Mouse (Mus musculus) hindbrain, embryonic 11.5 days (tissue): ENCODE results near the gene Cacng1. TPM values are rescaled to one million over a fixed set of nuclear protein-coding genes. Genes with fewer than 3 reads are reported as not detected.

ENCODE experiments used
- ATAC-seq: fragments of 200-750 bp; cut with Nextera tagmentation; 2 replicates; pipeline ENCODE4 v1.8.0; 2017; ENCODE audit warnings: mild to moderate bottlenecking, moderate TSS enrichment, moderate library complexity; ENCODE audit not compliant: low FRiP score
- DNase-seq: peaks from one replicate; pipeline ENCODE4 v3.0.0-alpha.2; 2015; ENCODE audit warnings: low spot score
- H3K27ac ChIP-seq: fragments of 300-500 bp; sonication (generic); 2 replicates; pipeline ENCODE4 v1.5.1; 2014; ENCODE audit warnings: mild to moderate bottlenecking, low read depth, low read length
- H3K27me3 ChIP-seq: fragments of 300-500 bp; sonication (generic); 2 replicates; pipeline ENCODE4 v1.6.1; 2014; ENCODE audit warnings: mild to moderate bottlenecking, low read length, moderate library complexity, mixed read lengths; ENCODE audit not compliant: control insufficient read depth, insufficient read depth
- H3K36me3 ChIP-seq: fragments of 300-500 bp; sonication (generic); 2 replicates; pipeline ENCODE4 v1.6.1; 2014; ENCODE audit warnings: mild to moderate bottlenecking, low read length, moderate library complexity, mixed read lengths; ENCODE audit not compliant: control insufficient read depth, insufficient read depth
- H3K4me1 ChIP-seq: fragments of 300-500 bp; sonication (generic); replicated peaks from 2 replicates; pipeline ENCODE4 v1.6.1; 2014; ENCODE audit warnings: low read length, mixed read lengths; ENCODE audit not compliant: control insufficient read depth, insufficient read depth
- H3K4me2 ChIP-seq: fragments of 300-500 bp; sonication (generic); replicated peaks from 2 replicates; pipeline ENCODE4 v1.6.1; 2014; ENCODE audit warnings: mild to moderate bottlenecking, low read depth, low read length
- H3K4me3 ChIP-seq: fragments of 300-500 bp; sonication (generic); 2 replicates; pipeline ENCODE4 v1.5.1; 2014; ENCODE audit warnings: low read depth, low read length
- H3K9ac ChIP-seq: fragments of 300-500 bp; sonication (generic); 2 replicates; pipeline ENCODE4 v1.6.1; 2014; ENCODE audit warnings: low read depth, low read length
- H3K9me3 ChIP-seq: fragments of 300-500 bp; sonication (generic); 2 replicates; pipeline ENCODE4 v1.6.1; 2016; ENCODE audit warnings: low read length; ENCODE audit not compliant: control insufficient read depth
- WGBS: fragments of 180-500 bp; shearing (Covaris S2); extraction: QIAGEN DNeasy Blood & Tissue Kit; methylation state at CpG from one replicate; pipeline ENCODE4 v1.1.7; 2014; 5-methylcytosine and 5-hydroxymethylcytosine counted together
- polyA plus RNA-seq: library from polyadenylated mRNA; unstranded; fragments of >200 nt; fragmentation: Nextera tagmentation; extraction: Ambion mirVana; gene quantifications from 2 replicates; pipeline ENCODE4 v1.2.1, GENCODE M21; 2014

The Cacng1 gene
- polyA plus RNA-seq, 1 experiment from 2014 or later, result 0.36 TPM

DNA sequence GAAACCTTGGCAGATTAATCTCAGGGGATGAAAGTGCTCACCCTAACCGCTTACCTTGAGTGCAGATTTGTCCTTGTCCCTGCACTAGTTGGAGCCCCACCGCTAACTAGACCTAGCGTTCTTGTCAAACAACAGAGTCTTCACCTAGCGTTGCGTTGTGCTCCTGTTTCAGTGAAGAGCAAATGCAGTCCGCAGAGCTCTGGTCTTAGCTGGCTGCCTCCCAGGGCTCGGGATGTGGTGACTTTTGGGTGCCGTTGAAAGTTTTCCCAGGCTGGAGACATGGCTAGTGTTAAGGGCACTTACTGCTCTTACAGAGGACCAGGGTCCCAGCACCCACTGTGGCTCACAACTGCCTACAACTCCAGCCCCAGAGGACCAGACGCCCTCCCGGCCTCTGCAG is 41.1 kb downstream of the Cacng1 start:
- no peak overlapping the region for H3K4me3 ChIP-seq
- H3K9ac ChIP-seq, result no peak overlapping the region
- ATAC-seq (no peak), DNase-seq (no peak)
- no peaks in the 10 kb centered on the region for H3K9me3 ChIP-seq
- 0 out of 2 replicates have a peak, but pooled peaks cover 2% of the 10 kb centered on the region for H3K4me1 ChIP-seq
- no peak overlapping the region for H3K27ac ChIP-seq
- no peak overlapping the region for H3K4me2 ChIP-seq
- H3K36me3 ChIP-seq, result peaks cover 4% of the 10 kb centered on the region; the same call in 1 of the 2 replicates
- WGBS, result 94% methylated on average over 10 of the region's 10 CpGs
- no peaks in the 10 kb centered on the region for H3K27me3 ChIP-seq

GRCm38 (mm10) chr11:107674601-107675000 is 41.7 kb downstream of the Cacng1 start:
- 92% methylated on average over 8 of the region's 8 CpGs for WGBS
- Histone ChIP-seq H3K27me3 (no peaks in the 10 kb centered on the region), H3K36me3 (peaks cover 4% of the 10 kb centered on the region; the same call in 1 of the 2 replicates), H3K4me3 (no peak overlapping the region), H3K9ac (no peak overlapping the region), H3K4me2 (no peak overlapping the region), H3K27ac (no peak overlapping the region), H3K9me3 (no peaks in the 10 kb centered on the region), H3K4me1 (0 out of 2 replicates have a peak, but pooled peaks cover 2% of the 10 kb centered on the region)
- ATAC-seq, result no peak
- DNase-seq, result no peak

- Histone ChIP-seq H3K4me2 (no peak overlapping the region), H3K27ac (no peak overlapping the region), H3K9me3 (no peaks in the 10 kb centered on the region), H3K4me1 (0 out of 2 replicates have a peak, but pooled peaks cover 2% of the 10 kb centered on the region), H3K27me3 (no peaks in the 10 kb centered on the region), H3K36me3 (peaks cover 4% of the 10 kb centered on the region; the same call in 1 of the 2 replicates), H3K4me3 (no peak overlapping the region), H3K9ac (no peak overlapping the region)
- ATAC-seq, result no peak
- DNase-seq, result no peak
- WGBS, result 93% methylated on average over 5 of the region's 5 CpGs
These were observed 42.3 kb downstream of the Cacng1 start for GRCm38 (mm10) chr11:107674006-107674405.

- H3K27me3 ChIP-seq, result no peaks in the 10 kb centered on the region
- H3K27ac ChIP-seq, result no peak overlapping the region
- no peak for ATAC-seq
- no peak overlapping the region for H3K4me2 ChIP-seq
- H3K36me3 ChIP-seq, result peaks cover 6% of the 10 kb centered on the region; the same call in 1 of the 2 replicates
- H3K9me3 ChIP-seq, result no peaks in the 10 kb centered on the region
- H3K4me3 ChIP-seq, result no peak overlapping the region
- H3K4me1 ChIP-seq, result no peaks in the 10 kb centered on the region
- 78% methylated on average over 4 of the region's 4 CpGs for WGBS
- no peak overlapping the region for H3K9ac ChIP-seq
- DNase-seq, result no peak
These were observed 47.3 kb downstream of the Cacng1 start for GRCm38 (mm10) chr11:107668977-107669376.

DNA sequence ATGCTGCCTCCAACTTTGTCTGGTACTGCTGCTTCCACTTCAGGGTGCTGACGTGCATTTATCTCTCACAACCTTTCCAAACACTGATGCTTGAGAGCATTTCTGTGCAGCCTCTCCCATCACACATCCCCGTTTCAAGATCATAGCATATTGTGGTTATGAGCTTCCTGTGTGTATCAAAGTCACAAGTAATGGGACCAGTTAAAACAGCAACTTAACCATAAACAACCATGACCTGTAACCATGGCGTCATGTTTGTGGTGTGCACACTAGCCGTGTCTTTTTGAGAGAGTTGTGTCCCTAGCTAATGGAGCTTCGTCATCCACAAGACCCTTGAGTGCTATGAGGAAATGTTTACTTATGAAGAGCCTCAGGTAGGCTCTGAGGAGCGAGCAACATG is 48.1 kb downstream of the Cacng1 start:
- no peak overlapping the region for H3K27ac ChIP-seq
- H3K9ac ChIP-seq, result no peak overlapping the region
- DNase-seq, result no peak
- WGBS, result 91% methylated on average over 6 of the region's 6 CpGs
- H3K4me2 ChIP-seq, result no peak overlapping the region
- H3K4me1 ChIP-seq, result no peaks in the 10 kb centered on the region
- H3K9me3 ChIP-seq, result no peaks in the 10 kb centered on the region
- peaks cover 6% of the 10 kb centered on the region; the same call in 1 of the 2 replicates for H3K36me3 ChIP-seq
- no peak overlapping the region for H3K4me3 ChIP-seq
- H3K27me3 ChIP-seq, result no peaks in the 10 kb centered on the region
- ATAC-seq, result no peak

DNA sequence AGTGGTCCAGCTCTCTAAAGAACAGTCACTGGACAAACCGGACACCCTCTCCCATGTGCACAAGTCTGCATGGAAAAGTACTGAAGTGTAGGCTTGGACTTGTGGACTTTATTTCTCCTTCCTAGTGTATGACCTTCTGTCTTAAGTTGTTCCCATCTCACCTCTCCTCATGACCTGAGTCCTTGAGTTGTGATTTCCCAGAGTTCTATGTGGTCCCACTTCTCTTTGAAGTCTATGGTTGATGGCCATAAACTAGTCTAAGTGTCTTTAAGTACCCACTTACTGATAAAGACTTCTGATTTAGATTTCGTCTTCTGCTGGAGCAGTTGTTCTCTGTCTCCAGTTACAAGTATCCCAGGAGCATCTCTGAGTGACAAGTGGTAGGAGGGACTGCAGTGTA is 48.8 kb downstream of the Cacng1 start:
- no peak for DNase-seq
- Histone ChIP-seq H3K9ac (no peak overlapping the region), H3K9me3 (no peaks in the 10 kb centered on the region), H3K27ac (no peak overlapping the region), H3K27me3 (no peaks in the 10 kb centered on the region), H3K4me2 (no peak overlapping the region), H3K4me1 (no peaks in the 10 kb centered on the region), H3K36me3 (peaks cover 5% of the 10 kb centered on the region; the same call in 1 of the 2 replicates), H3K4me3 (no peak overlapping the region)
- ATAC-seq, result no peak
- whole genome bisulfite sequencing, result 98% methylated on average over 2 of the region's 2 CpGs

GRCm38 (mm10) chr11:107662666-107663065 is 53.7 kb downstream of the Cacng1 start:
- ATAC-seq, result no peak
- no peak overlapping the region for H3K4me2 ChIP-seq
- no peaks in the 10 kb centered on the region for H3K9me3 ChIP-seq
- no peak for DNase-seq
- H3K4me1 ChIP-seq, result no peaks in the 10 kb centered on the region
- no peak overlapping the region for H3K4me3 ChIP-seq
- no peaks in the 10 kb centered on the region for H3K27me3 ChIP-seq
- H3K27ac ChIP-seq, result no peak overlapping the region
- no peak overlapping the region for H3K9ac ChIP-seq
- 81% methylated on average over 5 of the region's 5 CpGs for WGBS
- 0 out of 2 replicates have a peak, but pooled peaks cover 4% of the 10 kb centered on the region for H3K36me3 ChIP-seq

GRCm38 (mm10) chr11:107660452-107660851 is 55.9 kb downstream of the Cacng1 start:
- no peaks in the 10 kb centered on the region for H3K9me3 ChIP-seq
- no peaks in the 10 kb centered on the region for H3K4me1 ChIP-seq
- H3K9ac ChIP-seq, result no peak overlapping the region
- H3K36me3 ChIP-seq, result 0 out of 2 replicates have a peak, but pooled peaks cover 2% of the 10 kb centered on the region
- no peak overlapping the region for H3K27ac ChIP-seq
- H3K4me3 ChIP-seq, result no peak overlapping the region
- H3K4me2 ChIP-seq, result no peak overlapping the region
- no peak for DNase-seq
- ATAC-seq, result no peak
- 93% methylated on average over 4 of the region's 4 CpGs for WGBS
- no peaks in the 10 kb centered on the region for H3K27me3 ChIP-seq

DNA sequence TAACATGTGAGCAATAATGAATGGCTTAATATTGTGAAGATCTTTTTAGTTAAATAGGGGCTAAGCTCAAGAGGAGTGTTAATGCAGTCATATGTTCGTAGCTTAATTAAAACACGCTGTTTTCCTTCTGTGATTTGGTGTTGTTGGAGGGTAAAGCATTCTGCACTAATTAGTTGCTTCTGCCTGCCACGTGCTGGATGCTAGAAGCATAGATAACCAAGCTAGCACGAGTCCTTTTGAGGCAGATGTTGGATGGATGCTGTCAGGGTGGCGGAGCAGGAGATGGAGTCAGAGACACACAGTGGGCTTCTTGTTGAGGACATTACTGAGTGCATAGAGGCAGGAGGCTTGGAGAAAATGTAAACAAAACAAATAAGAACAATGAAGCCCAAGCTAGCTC is 59.2 kb downstream of the Cacng1 start:
- WGBS, result 92% methylated on average over 5 of the region's 5 CpGs

More for the DNA sequence above, 59.2 kb downstream of the Cacng1 start:
- no peak overlapping the region for H3K4me2 ChIP-seq
- DNase-seq (no peak), ATAC-seq (no peak)
- no peaks in the 10 kb centered on the region for H3K9me3 ChIP-seq
- no peaks in the 10 kb centered on the region for H3K4me1 ChIP-seq
- no peaks in the 10 kb centered on the region for H3K27me3 ChIP-seq
- 0 out of 2 replicates have a peak, but pooled peaks cover 2% of the 10 kb centered on the region for H3K36me3 ChIP-seq
- H3K4me3 ChIP-seq, result no peak overlapping the region
- no peak overlapping the region for H3K9ac ChIP-seq
- H3K27ac ChIP-seq, result no peak overlapping the region
